Mouse (Mus musculus): ENCODE results near the gene Capn12.
A peak's percentile ranks its signal among the peaks of the same experiment; 100 is the strongest.

- TF ChIP-seq CTCF (IDR thresholded peaks at IDR 0.05) (peak; percentile 32), POLR2A (IDR thresholded peaks at IDR 0.05; ENCODE audit: insufficient read depth, low read depth, low read length) (no peak)
Observed at GRCm38 (mm10) chr7:28860898-28861297, 20.3 kb upstream of the Capn12 start.
